Mouse (Mus musculus) brain, embryonic 14.5 days (tissue): ENCODE results near the gene Man2c1.

ENCODE experiments used
- CTCF ChIP-seq: fragments of 200-500 bp; IDR thresholded peaks from 2 replicates; pipeline ENCODE4 v1.5.1; 2012; ENCODE audit warnings: inconsistent platforms, mild to moderate bottlenecking, moderate library complexity, borderline replicate concordance; ENCODE audit not compliant: insufficient read depth, insufficient read length; ENCODE audit errors: extremely low read depth
- POLR2A ChIP-seq: fragments of 200-500 bp; IDR thresholded peaks from 2 replicates; pipeline ENCODE4 v1.6.1; 2012; ENCODE audit warnings: mild to moderate bottlenecking, inconsistent platforms, borderline replicate concordance; ENCODE audit not compliant: poor library complexity, insufficient read depth, insufficient read length, severe bottlenecking; ENCODE audit errors: extremely low read depth

DNA sequence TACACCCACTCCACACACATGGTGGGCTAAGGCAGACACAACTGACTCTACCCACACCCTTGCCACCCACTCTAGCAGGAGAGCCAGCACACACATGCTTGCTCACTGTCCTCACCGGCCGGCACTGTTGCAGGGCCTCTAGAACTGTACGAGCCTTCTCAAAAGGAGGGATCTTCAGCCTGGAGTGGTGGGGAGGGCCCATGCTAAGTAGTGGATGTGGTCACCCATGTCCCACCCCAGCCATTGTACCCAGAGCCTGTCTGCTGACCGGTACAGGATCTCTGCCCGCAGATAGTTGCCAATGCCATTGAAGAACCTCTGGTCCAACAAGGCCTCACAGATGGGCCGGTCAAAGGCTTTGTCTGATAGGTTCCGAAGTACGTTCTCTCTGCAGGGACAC is 14.3 kb downstream of the Man2c1 start:
- TF ChIP-seq POLR2A (no peak), CTCF (no peak)
